Mouse (Mus musculus): ENCODE results near the gene Tmprss3.

Tmprss3 gene

GRCm38 (mm10) chr17:31198877-31199276, at the start of gene Tmprss3:
Tmprss3 (minus strand) TSS chr17:31198977.
- no peak for DNase-seq (ENCODE audit: low spot score in 2 of 2)

- no peak for DNase-seq (ENCODE audit: low spot score in 2 of 2)
Observed at GRCm38 (mm10) chr17:31247144-31247543, 48.4 kb upstream of the Tmprss3 start.

GRCm38 (mm10) chr17:31245321-31245720, 46.5 kb upstream of the Tmprss3 start:
- DNase-seq (ENCODE audit: low spot score in 2 of 2) = no peak

- DNase-seq (ENCODE audit: low spot score in 2 of 2) = no peak
Observed at GRCm38 (mm10) chr17:31242764-31243163, 44.0 kb upstream of the Tmprss3 start.

GRCm38 (mm10) chr17:31241156-31241555, 42.4 kb upstream of the Tmprss3 start:
- no peak for DNase-seq (ENCODE audit: low spot score in 2 of 2)

GRCm38 (mm10) chr17:31238234-31239020, 39.6 kb upstream of the Tmprss3 start:
- DNase-seq (ENCODE audit: low spot score in 2 of 2) = no peak

- no peak for DNase-seq (ENCODE audit: low spot score in 2 of 2)
Observed at GRCm38 (mm10) chr17:31235915-31236314, 37.1 kb upstream of the Tmprss3 start.

- DNase-seq (ENCODE audit: low spot score in 2 of 2) = no peak
Observed at GRCm38 (mm10) chr17:31232251-31233010, 33.7 kb upstream of the Tmprss3 start.

- DNase-seq (ENCODE audit: low spot score in 2 of 2) = no peak
Observed at GRCm38 (mm10) chr17:31231780-31232179, 33.0 kb upstream of the Tmprss3 start.

GRCm38 (mm10) chr17:31226931-31227330, 28.2 kb upstream of the Tmprss3 start:
- DNase-seq (ENCODE audit: low spot score in 2 of 2) = no peak

- DNase-seq (ENCODE audit: low spot score in 2 of 2) = no peak
Observed at GRCm38 (mm10) chr17:31226368-31226767, 27.6 kb upstream of the Tmprss3 start.

- DNase-seq (ENCODE audit: low spot score in 2 of 2) = no peak
Observed at GRCm38 (mm10) chr17:31224591-31224990, 25.8 kb upstream of the Tmprss3 start.

GRCm38 (mm10) chr17:31223835-31224234, 25.1 kb upstream of the Tmprss3 start:
- no peak for DNase-seq (ENCODE audit: low spot score in 2 of 2)

- no peak for DNase-seq (ENCODE audit: low spot score in 2 of 2)
Observed at GRCm38 (mm10) chr17:31222810-31223310, 24.1 kb upstream of the Tmprss3 start.

GRCm38 (mm10) chr17:31216068-31216955, 17.5 kb upstream of the Tmprss3 start:
- no peak for DNase-seq (ENCODE audit: low spot score in 2 of 2)

- no peak for DNase-seq (ENCODE audit: low spot score in 2 of 2)
Observed at GRCm38 (mm10) chr17:31211881-31212280, 13.1 kb upstream of the Tmprss3 start.

- DNase-seq (ENCODE audit: low spot score in 2 of 2) = no peak
Observed at GRCm38 (mm10) chr17:31210299-31210698, 11.5 kb upstream of the Tmprss3 start.

- no peak for DNase-seq (ENCODE audit: low spot score in 2 of 2)
Observed at GRCm38 (mm10) chr17:31209376-31209930, 10.7 kb upstream of the Tmprss3 start.

GRCm38 (mm10) chr17:31208654-31209053, 9.9 kb upstream of the Tmprss3 start:
- DNase-seq (ENCODE audit: low spot score in 2 of 2) = no peak

GRCm38 (mm10) chr17:31207771-31208334, 9.1 kb upstream of the Tmprss3 start, which contains the start of gene Ubash3a:
Ubash3a (plus strand) TSS chr17:31207873.
- no peak for DNase-seq (ENCODE audit: low spot score in 2 of 2)

GRCm38 (mm10) chr17:31196283-31196682, 2.5 kb downstream of the Tmprss3 start:
- DNase-seq (ENCODE audit: low spot score in 2 of 2) = no peak

Data from frontal cortex, postnatal 14 days (tissue).